Mouse (Mus musculus): ENCODE measurements at regions not wholly inside any gene's neighbourhood (a gene's known extent, or its start where the extent isn't known, plus 50 kb on each side); places are given as distances from the start of the nearest gene placed in this dataset.

- TF ChIP-seq CTCF (IDR thresholded peaks at IDR 0.05; ENCODE audit: low read depth) (no peak), EP300 (IDR thresholded peaks at IDR 0.05; ENCODE audit: low read depth) (no peak)
These were observed 1589.8 kb downstream of the 4930444P10Rik start for GRCm38 (mm10) chr1:14503193-14503800.
